Mouse (Mus musculus) spleen, adult 2 months (tissue): ENCODE measurements around the gene Nup98. TPM values are rescaled to one million over a fixed set of nuclear protein-coding genes. Genes with fewer than 3 reads are reported as not detected.

Experiments used
- DNase-seq, 2 experiments: peaks; one replicate each; pipeline versions ENCODE4 v3.0.0 to v3.0.0-alpha.2; 2012 to 2021; ENCODE audit warnings: low spot score in 2 of 2, low read depth in 1 of 2
- H3K27ac ChIP-seq: fragments of 200-500 bp; 2 replicates; pipeline ENCODE4 v1.5.1; 2012; ENCODE audit warnings: low read length, inconsistent platforms; ENCODE audit not compliant: insufficient read depth
- H3K27me3 ChIP-seq: fragments of 200-500 bp; 2 replicates; pipeline ENCODE4 v1.6.1; 2012; ENCODE audit warnings: mild to moderate bottlenecking, moderate library complexity, low read length, inconsistent platforms; ENCODE audit not compliant: control insufficient read depth, insufficient read depth
- H3K36me3 ChIP-seq: fragments of 200-500 bp; 2 replicates; pipeline ENCODE4 v1.6.1; 2012; ENCODE audit warnings: mild to moderate bottlenecking, low read length, inconsistent platforms; ENCODE audit not compliant: control insufficient read depth, insufficient read depth
- H3K4me1 ChIP-seq: fragments of 200-500 bp; 2 replicates; pipeline ENCODE4 v1.6.1; 2011; ENCODE audit warnings: inconsistent platforms; ENCODE audit not compliant: control insufficient read depth, insufficient read depth, insufficient read length
- H3K4me3 ChIP-seq: fragments of 200-500 bp; 2 replicates; pipeline ENCODE4 v1.5.1; 2011; ENCODE audit warnings: mild to moderate bottlenecking, inconsistent platforms; ENCODE audit not compliant: insufficient read depth, insufficient read length; ENCODE audit errors: extremely low read depth
- CTCF ChIP-seq: fragments of 200-500 bp; IDR thresholded peaks from 2 replicates; pipeline ENCODE4 v1.5.1; 2011; ENCODE audit warnings: mild to moderate bottlenecking, inconsistent platforms; ENCODE audit not compliant: insufficient read depth, insufficient read length, insufficient replicate concordance; ENCODE audit errors: extremely low read depth
- POLR2A ChIP-seq: fragments of 200-500 bp; IDR thresholded peaks from 2 replicates; pipeline ENCODE4 v1.6.1; 2011; ENCODE audit warnings: low read depth, low read length, inconsistent platforms
- WGBS: fragments of 180-500 bp; shearing (Covaris S2); methylation state at CpG from one replicate; pipeline ENCODE4 v1.1.7; 2018; 5-methylcytosine and 5-hydroxymethylcytosine counted together
- polyA plus RNA-seq: library from polyadenylated mRNA; depleted of rRNA; stranded (reverse); fragments of >200 nt; gene quantifications from 2 replicates; pipeline ENCODE4 v1.2.3, GENCODE M21; 2012

Nup98 gene
- polyA plus RNA-seq, 1 experiment = 11.5 TPM

DNA sequence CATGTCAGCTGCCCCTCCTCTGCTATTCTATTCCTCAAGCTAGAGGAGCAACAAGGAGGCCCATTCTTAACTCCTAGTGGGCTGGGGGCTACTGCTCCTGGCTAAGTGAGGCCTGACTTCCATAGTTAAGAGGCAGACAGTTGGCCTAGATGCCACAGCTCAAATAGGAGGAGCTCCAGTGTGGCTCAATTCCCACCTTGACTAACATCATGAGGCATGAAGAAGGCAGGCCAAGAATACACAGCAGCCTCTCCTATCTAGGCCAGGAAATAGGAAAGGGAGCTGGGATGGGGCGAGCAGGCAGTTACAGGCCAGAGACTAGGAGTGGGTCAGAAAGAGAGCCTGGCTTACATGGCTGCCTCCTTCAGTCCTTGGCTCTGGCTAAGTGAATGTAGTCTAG, 101.8 kb downstream of the Nup98 start:
- TF ChIP-seq POLR2A (no peak), CTCF (no peak)
- H3K27me3 ChIP-seq = no peaks in the 10 kb centered on the region
- H3K36me3 ChIP-seq = no peaks in the 10 kb centered on the region
- H3K4me1 ChIP-seq = peaks cover 4% of the 10 kb centered on the region; the same call in 1 of the 2 replicates
- no peak for DNase-seq
- H3K4me3 ChIP-seq = no peak overlapping the region
- no peak overlapping the region for H3K27ac ChIP-seq
- 95% methylated on average over 1 of the region's 1 CpGs for WGBS

DNA sequence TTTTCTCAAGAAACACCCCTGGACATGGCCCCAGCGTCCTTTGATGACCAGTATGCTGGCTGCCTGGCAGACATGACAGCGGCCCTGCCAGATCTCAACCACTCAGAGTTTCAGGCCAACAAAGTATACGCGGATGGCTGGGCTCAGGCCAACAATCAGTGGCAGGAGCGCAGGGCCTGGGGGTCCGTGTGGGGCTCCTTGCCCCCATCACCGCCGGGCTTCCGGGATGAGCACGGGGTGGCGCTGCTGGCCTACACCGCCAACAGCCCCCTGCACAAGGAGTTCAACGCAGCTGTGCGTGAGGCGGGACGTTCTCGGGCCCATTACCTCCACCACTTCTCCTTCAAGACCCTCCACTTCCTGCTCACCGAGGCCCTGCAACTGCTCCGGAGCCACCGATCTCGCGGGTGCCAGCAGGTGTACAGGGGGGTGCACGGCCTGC, 103.3 kb downstream of the Nup98 start:
- Histone ChIP-seq H3K27ac (no peak overlapping the region), H3K27me3 (no peaks in the 10 kb centered on the region), H3K4me3 (peak overlapping the region; percentile 16; the same call in 1 of the 2 replicates), H3K36me3 (no peaks in the 10 kb centered on the region), H3K4me1 (peaks cover 4% of the 10 kb centered on the region; the same call in 1 of the 2 replicates)
- TF ChIP-seq CTCF = no peak
- no peak for TF ChIP-seq POLR2A
- no peak for DNase-seq
- WGBS = 28% methylated on average over 22 of the region's 23 CpGs

DNA sequence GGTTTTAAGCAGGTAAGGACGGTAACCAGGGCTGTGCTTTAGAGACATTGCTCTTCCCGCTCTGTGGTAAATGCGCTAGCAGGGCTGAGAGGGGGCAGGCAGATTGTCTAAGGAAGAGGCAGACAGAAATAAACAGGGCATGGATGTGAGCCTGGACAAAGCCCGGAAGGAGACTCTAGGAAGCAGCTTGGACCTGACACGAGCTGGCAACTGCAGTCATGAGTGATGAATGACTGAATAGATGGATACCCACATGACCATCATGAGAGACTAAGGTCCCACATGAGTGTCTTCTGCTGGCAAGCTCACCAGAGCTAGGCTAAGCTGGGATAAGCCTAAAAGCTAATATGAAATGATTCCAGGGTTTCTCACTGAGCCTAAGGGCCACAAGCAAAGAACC, 105.8 kb downstream of the Nup98 start:
- Histone ChIP-seq H3K4me3 (no peak overlapping the region), H3K36me3 (no peaks in the 10 kb centered on the region), H3K27ac (no peak overlapping the region), H3K4me1 (peaks cover 13% of the 10 kb centered on the region), H3K27me3 (no peaks in the 10 kb centered on the region)
- TF ChIP-seq POLR2A (no peak), CTCF (no peak)
- 78% methylated on average over 5 of the region's 5 CpGs for WGBS
- no peak for DNase-seq

DNA sequence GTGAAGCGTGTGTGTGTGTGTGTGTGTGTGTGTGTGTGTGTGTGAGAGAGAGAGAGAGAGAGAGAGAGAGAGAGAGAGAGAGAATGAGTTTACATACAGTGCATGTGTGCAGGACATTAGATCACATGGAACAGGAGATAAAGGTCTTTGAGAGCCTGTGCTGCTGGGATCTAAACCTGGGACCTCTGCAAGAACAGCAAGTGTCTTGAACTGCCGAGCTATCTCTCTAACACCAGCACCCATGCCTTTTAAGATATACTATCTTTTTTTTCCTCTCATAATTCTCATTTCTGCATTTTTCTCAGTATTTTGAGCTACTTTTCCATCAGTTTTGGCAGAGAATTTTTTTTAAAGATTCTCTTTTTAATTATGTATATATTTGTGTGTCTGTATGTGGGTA, 106.4 kb downstream of the Nup98 start:
- H3K4me1 ChIP-seq = peaks cover 13% of the 10 kb centered on the region
- 80% methylated on average over 2 of the region's 2 CpGs for WGBS

DNA sequence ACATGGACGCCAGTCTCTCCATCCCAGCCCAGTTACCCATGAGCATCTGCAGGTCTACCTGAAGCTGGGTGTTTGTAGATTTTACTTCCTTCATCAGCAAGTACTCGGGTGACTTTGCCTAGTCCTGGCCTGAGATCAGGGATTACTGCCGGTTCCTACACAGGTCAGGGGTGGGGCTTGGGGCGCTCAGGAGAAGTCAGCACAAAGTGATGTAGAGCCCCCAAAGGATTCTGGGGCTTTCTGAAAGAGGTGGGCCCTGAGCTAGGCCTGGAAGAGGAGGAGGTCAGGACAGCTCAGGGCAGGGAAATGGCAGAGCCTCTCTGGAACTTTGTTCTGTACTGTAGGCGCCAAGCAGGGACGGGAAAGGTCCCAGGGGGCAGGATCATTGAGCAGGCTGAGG, 107.3 kb downstream of the Nup98 start:
- WGBS = 78% methylated on average over 6 of the region's 6 CpGs
- DNase-seq = no peak
- Histone ChIP-seq H3K27ac (no peak overlapping the region), H3K4me1 (peaks cover 13% of the 10 kb centered on the region), H3K36me3 (no peaks in the 10 kb centered on the region), H3K27me3 (no peaks in the 10 kb centered on the region), H3K4me3 (no peak overlapping the region)
- TF ChIP-seq CTCF (no peak), POLR2A (no peak)

More for the DNA sequence above, 106.4 kb downstream of the Nup98 start:
- TF ChIP-seq POLR2A (no peak), CTCF (no peak)
- no peak overlapping the region for H3K27ac ChIP-seq
- no peak overlapping the region for H3K4me3 ChIP-seq
- H3K36me3 ChIP-seq = no peaks in the 10 kb centered on the region
- no peak for DNase-seq
- no peaks in the 10 kb centered on the region for H3K27me3 ChIP-seq

DNA sequence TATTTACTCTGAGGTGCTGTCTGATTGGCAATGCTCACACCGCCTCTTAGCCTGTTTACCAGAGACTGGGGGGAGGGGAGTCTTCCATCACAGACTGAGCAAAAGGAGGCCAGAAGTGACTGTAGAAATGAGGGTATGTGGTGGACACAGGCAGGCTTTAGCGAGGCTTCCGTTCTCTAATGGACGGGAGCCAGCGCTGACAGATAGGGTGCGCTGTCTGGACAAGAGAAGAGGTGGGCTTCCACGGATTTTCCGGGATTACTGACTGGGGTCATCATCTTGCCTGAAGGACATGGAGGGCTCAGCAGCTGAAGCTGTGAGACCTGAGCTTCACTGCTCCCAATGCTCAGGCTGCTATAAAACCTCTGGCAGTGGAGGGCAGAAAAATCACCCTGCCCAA, 107.7 kb downstream of the Nup98 start:
- Histone ChIP-seq H3K27ac (no peak overlapping the region), H3K4me1 (peaks cover 13% of the 10 kb centered on the region), H3K27me3 (no peaks in the 10 kb centered on the region), H3K4me3 (no peak overlapping the region), H3K36me3 (no peaks in the 10 kb centered on the region)
- DNase-seq = no peak
- TF ChIP-seq POLR2A = no peak
- TF ChIP-seq CTCF = no peak
- 88% methylated on average over 8 of the region's 8 CpGs for WGBS

DNA sequence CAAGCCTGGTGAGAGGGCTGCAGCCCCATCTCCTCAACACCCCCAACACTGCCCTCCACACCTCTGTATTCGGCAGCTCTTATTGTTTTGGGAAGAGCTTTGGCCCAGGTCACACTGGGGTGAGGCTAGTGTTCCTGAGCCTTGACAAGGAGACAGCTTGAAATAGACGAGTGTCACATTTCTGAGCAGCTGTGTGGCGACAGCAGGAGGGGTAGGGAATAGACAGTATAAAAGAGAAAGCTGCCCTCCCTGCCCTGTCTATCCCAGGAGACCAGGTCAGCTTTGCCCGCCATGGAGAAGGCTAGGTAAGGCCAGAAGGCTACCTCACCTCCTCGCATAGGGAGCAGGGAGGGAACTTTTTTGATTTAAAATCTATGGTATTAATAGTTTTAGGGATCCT, 108.5 kb downstream of the Nup98 start, which contains the start of gene Art1:
Gene Art1 (plus strand): TSS at position 257 of the 400 bp plus-strand sequence.
- Histone ChIP-seq H3K36me3 (no peaks in the 10 kb centered on the region), H3K4me3 (no peak within 1 kb of the TSS), H3K4me1 (peaks cover 8% of the 10 kb centered on the region; the same call in 1 of the 2 replicates), H3K27me3 (no peaks in the 10 kb centered on the region), H3K27ac (no peak within 1 kb of the TSS)
- TF ChIP-seq CTCF (no peak), POLR2A (no peak)
- no peak for DNase-seq
- 82% methylated on average over 5 of the region's 5 CpGs for WGBS
